ENCODE assay signal across 15 mouse cellular contexts in the genomic region with DNA sequence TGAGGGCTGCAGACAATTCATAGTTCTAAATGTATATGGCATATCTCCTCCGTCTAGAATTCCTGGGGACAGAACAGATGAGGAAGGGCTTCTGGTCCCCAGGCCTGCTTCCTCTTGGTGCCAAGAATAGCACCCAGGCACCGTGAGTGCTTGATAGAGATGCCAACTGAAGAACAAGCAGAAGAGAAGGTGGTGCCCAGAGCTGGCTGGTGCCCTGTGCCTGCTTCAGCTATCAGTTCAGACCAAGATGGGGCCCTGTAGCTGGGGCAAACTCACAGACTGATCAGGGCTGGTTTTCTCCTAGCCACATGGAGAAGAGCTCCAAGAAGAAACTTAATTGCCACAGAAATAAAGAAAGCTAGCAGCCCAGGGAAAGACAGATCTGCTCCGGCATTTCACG.
"Had no signal": no experiment of that assay in that cellular context is flagged by ENCODE, and none has a peak within 500 bp of the region (broad histone marks: within the 10 kb centered on the region; RNA-seq: fewer than 3 reads in every experiment).

No protein-coding gene starts in this region.

- DNase-seq: kidney, adult 2 months; kidney, postnatal 14 days; liver; lung, postnatal 14 days; right cerebral cortex, postnatal 4 days; spleen, adult 18-20 months; thymus, adult 18-20 months; thymus, postnatal 14 days had no signal

- H3K4me1 ChIP-seq: kidney, embryonic 15.5 days; lung, embryonic 15.5 days; megakaryocyte, embryonic 14.5 days; neural tube, embryonic 12.5 days had no signal

- H3K27ac ChIP-seq: kidney, embryonic 15.5 days; lung, embryonic 15.5 days; macrophage; midbrain, embryonic 15.5 days; neural tube, embryonic 12.5 days had no signal

- H3K4me2 ChIP-seq: kidney, embryonic 15.5 days; lung, embryonic 15.5 days; midbrain, embryonic 11.5 days; midbrain, embryonic 15.5 days; neural tube, embryonic 12.5 days had no signal

- H3K9me3 ChIP-seq: lung, embryonic 15.5 days; midbrain, embryonic 15.5 days; neural tube, embryonic 12.5 days had no signal

- H3K27me3 ChIP-seq: kidney, embryonic 15.5 days; lung, embryonic 15.5 days; megakaryocyte, embryonic 14.5 days; midbrain, embryonic 15.5 days; neural tube, embryonic 12.5 days had no signal

- H3K9ac ChIP-seq: kidney, embryonic 15.5 days; lung, embryonic 15.5 days; midbrain, embryonic 15.5 days; neural tube, embryonic 12.5 days had no signal

- ATAC-seq: midbrain, embryonic 15.5 days had no signal

- H3K36me3 ChIP-seq: kidney, embryonic 15.5 days; lung, embryonic 15.5 days; midbrain, embryonic 15.5 days; neural tube, embryonic 12.5 days had no signal

- H3K4me3 ChIP-seq: kidney, embryonic 15.5 days; lung, embryonic 15.5 days; megakaryocyte, embryonic 14.5 days; midbrain, embryonic 15.5 days; neural tube, embryonic 12.5 days had no signal
